Mouse (Mus musculus): ENCODE measurements around the gene Slc35e3. TPM values are rescaled to one million over a fixed set of nuclear protein-coding genes. Genes with fewer than 3 reads are reported as not detected.
"Not testable (repeated sequence)": the region's sequence is repeated elsewhere in the genome, so short reads cannot be mapped to it uniquely, and the experiment has no call there.

Gene Slc35e3
- total and polyA plus RNA-seq, 2 experiments from 2014 or later, result 23.9 to 24.9 TPM

GRCm38 (mm10) chr10:117718161-117719119, 27.7 kb downstream of the Slc35e3 start:
- DNase-seq (ENCODE audit: low spot score), result no peak
- no peak overlapping the region for H3K27ac ChIP-seq
- no peak for TF ChIP-seq CTCF (IDR thresholded peaks at IDR 0.05; ENCODE audit: low read depth)

DNA sequence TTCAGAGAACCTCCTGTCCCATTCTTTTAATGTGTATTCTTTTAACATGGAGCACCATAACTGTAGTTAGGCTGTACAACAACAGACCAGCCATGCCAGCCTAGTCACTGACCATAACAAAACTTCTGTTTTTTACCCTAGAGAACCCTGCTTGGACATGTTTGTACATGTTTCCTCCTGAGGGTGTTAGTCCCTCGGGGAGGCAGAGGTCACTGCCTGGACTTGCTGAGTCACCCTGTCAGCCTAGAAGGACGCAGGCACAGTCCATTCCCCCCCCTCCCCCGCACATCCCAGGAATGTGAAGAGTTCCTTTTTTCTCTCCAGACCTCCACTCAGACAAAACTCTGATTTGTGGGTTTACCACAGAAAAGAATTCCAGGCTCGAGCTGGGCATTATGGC, 28.6 kb downstream of the Slc35e3 start:
- no peak for ATAC-seq
- Histone ChIP-seq H3K27ac (no peak overlapping the region), H3K36me3 (ENCODE audit: insufficient read depth, low read length) (no peaks in the 10 kb centered on the region), H3K9me3 (ENCODE audit: low read length) (no peaks in the 10 kb centered on the region), H3K9ac (replicated peaks; ENCODE audit: low read length) (no peak overlapping the region), H3K4me1 (ENCODE audit: insufficient read depth, low read length) (no peaks in the 10 kb centered on the region), H3K4me3 (ENCODE audit: low read length) (no peak overlapping the region), H3K4me2 (ENCODE audit: low read depth, low read length) (no peak overlapping the region), H3K27me3 (ENCODE audit: insufficient read depth, low read length) (no peaks in the 10 kb centered on the region)
- no peak for TF ChIP-seq CTCF (IDR thresholded peaks at IDR 0.05; ENCODE audit: low read depth)
- WGBS, result 15% methylated on average over 4 of the region's 4 CpGs
- no peak for DNase-seq (ENCODE audit: low spot score)

More at GRCm38 (mm10) chr10:117718161-117719119, 27.7 kb downstream of the Slc35e3 start:
- no peaks in the 10 kb centered on the region for H3K9me3 ChIP-seq (ENCODE audit: low read length)
- 58% methylated on average over 19 of the region's 19 CpGs for WGBS
- no peak for ATAC-seq
- H3K36me3 ChIP-seq (ENCODE audit: insufficient read depth, low read length), result no peaks in the 10 kb centered on the region
- no peak overlapping the region for H3K4me2 ChIP-seq (ENCODE audit: low read depth, low read length)
- H3K4me3 ChIP-seq (ENCODE audit: low read length), result no peak overlapping the region
- no peaks in the 10 kb centered on the region for H3K4me1 ChIP-seq (ENCODE audit: insufficient read depth, low read length)
- no peak overlapping the region for H3K9ac ChIP-seq (replicated peaks; ENCODE audit: low read length)
- no peaks in the 10 kb centered on the region for H3K27me3 ChIP-seq (ENCODE audit: insufficient read depth, low read length)

DNA sequence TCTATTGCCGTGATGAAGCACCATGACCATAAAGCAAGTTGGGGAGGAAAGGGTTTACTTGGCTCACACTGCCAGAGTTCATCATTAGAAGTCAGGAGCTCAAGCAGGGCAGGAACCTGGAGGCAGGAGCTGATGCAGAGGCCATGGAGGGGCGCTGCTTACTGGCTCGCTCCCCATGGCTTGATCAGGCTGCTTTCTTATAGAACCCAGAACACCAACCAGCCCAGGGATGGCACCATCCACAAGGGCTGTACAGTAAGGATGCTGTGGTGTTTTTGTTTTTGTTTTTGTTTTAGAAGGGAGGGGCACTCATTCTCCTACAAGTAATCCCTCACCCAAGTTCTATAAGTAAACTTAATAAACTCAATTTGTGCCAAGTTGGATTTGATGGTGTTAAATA, 29.5 kb downstream of the Slc35e3 start:
- 86% methylated on average over 3 of the region's 3 CpGs for WGBS
- Histone ChIP-seq H3K9me3 (ENCODE audit: low read length) (no peaks in the 10 kb centered on the region), H3K27ac (no peak overlapping the region), H3K36me3 (ENCODE audit: insufficient read depth, low read length) (no peaks in the 10 kb centered on the region), H3K9ac (replicated peaks; ENCODE audit: low read length) (no peak overlapping the region), H3K27me3 (ENCODE audit: insufficient read depth, low read length) (no peaks in the 10 kb centered on the region), H3K4me1 (ENCODE audit: insufficient read depth, low read length) (no peaks in the 10 kb centered on the region), H3K4me2 (ENCODE audit: low read depth, low read length) (no peak overlapping the region), H3K4me3 (ENCODE audit: low read length) (no peak overlapping the region)
- no peak for ATAC-seq
- TF ChIP-seq CTCF (IDR thresholded peaks at IDR 0.05; ENCODE audit: low read depth), result no peak
- DNase-seq (ENCODE audit: low spot score), result no peak

GRCm38 (mm10) chr10:117715654-117716053, 30.5 kb downstream of the Slc35e3 start:
- not testable (repeated sequence) for H3K4me3 ChIP-seq (ENCODE audit: low read length); H3K27me3 ChIP-seq (ENCODE audit: insufficient read depth, low read length); H3K36me3 ChIP-seq (ENCODE audit: insufficient read depth, low read length); DNase-seq (ENCODE audit: low spot score); ATAC-seq; H3K4me2 ChIP-seq (ENCODE audit: low read depth, low read length); H3K9me3 ChIP-seq (ENCODE audit: low read length); H3K9ac ChIP-seq (replicated peaks; ENCODE audit: low read length); H3K4me1 ChIP-seq (ENCODE audit: insufficient read depth, low read length); H3K27ac ChIP-seq
- WGBS, result 93% methylated on average over 1 of the region's 1 CpGs

- Histone ChIP-seq H3K36me3 (ENCODE audit: insufficient read depth, low read length) (no peaks in the 10 kb centered on the region), H3K27ac (no peak overlapping the region), H3K4me3 (ENCODE audit: low read length) (no peak overlapping the region), H3K27me3 (ENCODE audit: insufficient read depth, low read length) (no peaks in the 10 kb centered on the region), H3K9me3 (ENCODE audit: low read length) (no peaks in the 10 kb centered on the region), H3K4me2 (ENCODE audit: low read depth, low read length) (no peak overlapping the region), H3K4me1 (ENCODE audit: insufficient read depth, low read length) (no peaks in the 10 kb centered on the region), H3K9ac (replicated peaks; ENCODE audit: low read length) (no peak overlapping the region)
- DNase-seq (ENCODE audit: low spot score), result no peak
- 76% methylated on average over 4 of the region's 4 CpGs for WGBS
- no peak for ATAC-seq
- TF ChIP-seq CTCF (IDR thresholded peaks at IDR 0.05; ENCODE audit: low read depth), result no peak
Measured at GRCm38 (mm10) chr10:117714928-117715500, 31.2 kb downstream of the Slc35e3 start.

DNA sequence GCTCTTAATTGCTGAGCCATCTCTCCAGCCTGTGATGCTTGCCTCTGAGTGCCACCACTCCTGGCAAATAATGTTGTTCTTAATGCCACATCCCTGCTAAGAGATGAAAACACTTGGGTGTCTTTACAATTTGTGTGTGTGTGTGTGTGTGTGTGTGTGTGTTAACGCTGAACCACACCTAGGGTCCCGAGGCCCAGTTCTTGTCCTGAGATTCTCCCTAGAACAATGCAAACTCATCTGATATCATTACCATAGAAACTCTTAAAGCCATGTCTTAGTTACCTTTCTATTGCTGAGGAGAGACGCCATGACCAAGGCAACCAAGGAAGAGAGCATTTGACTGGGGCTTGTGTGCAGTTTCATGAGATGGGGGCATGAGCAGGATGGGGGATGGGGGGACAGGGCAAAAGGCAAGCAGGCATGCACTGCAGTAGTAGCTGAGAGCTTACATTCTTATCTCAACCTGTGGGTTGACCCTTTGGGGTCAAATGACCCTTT, 32.1 kb downstream of the Slc35e3 start:
- TF ChIP-seq CTCF (IDR thresholded peaks at IDR 0.05; ENCODE audit: low read depth), result no peak
- Histone ChIP-seq H3K36me3 (ENCODE audit: insufficient read depth, low read length) (no peaks in the 10 kb centered on the region), H3K4me3 (ENCODE audit: low read length) (no peak overlapping the region), H3K27ac (no peak overlapping the region), H3K4me1 (ENCODE audit: insufficient read depth, low read length) (peaks cover under 1% of the 10 kb centered on the region; the same call in 1 of the 2 replicates), H3K9ac (replicated peaks; ENCODE audit: low read length) (no peak overlapping the region), H3K27me3 (ENCODE audit: insufficient read depth, low read length) (no peaks in the 10 kb centered on the region), H3K4me2 (ENCODE audit: low read depth, low read length) (no peak overlapping the region), H3K9me3 (ENCODE audit: low read length) (no peaks in the 10 kb centered on the region)
- ATAC-seq, result no peak
- 91% methylated on average over 3 of the region's 3 CpGs for WGBS
- no peak for DNase-seq (ENCODE audit: low spot score)

Data from hindbrain, postnatal 0 days (tissue).